Mouse (Mus musculus): Measurements from ENCODE around the gene Mfsd4b3.
A peak's percentile ranks its signal among the peaks of the same experiment; 100 is the strongest.
"Not testable (repeated sequence)": the region's sequence is repeated elsewhere in the genome, so short reads cannot be mapped to it uniquely, and the experiment has no call there.

The Mfsd4b3 gene

GRCm38 (mm10) chr10:39924556-39924955 lies 35.4 kb downstream of the Mfsd4b3 start:
- DNase-seq (ENCODE audit: low spot score in 2 of 2): not testable (repeated sequence)

- DNase-seq (ENCODE audit: low spot score in 2 of 2): no peak
These were observed 47.3 kb downstream of the Mfsd4b3 start for GRCm38 (mm10) chr10:39912616-39913015.

GRCm38 (mm10) chr10:39908768-39909441 lies 51.0 kb downstream of the Mfsd4b3 start:
- no peak for DNase-seq (ENCODE audit: low spot score in 2 of 2)

- DNase-seq (ENCODE audit: low spot score in 2 of 2): no peak
These were observed 52.9 kb downstream of the Mfsd4b3 start for GRCm38 (mm10) chr10:39906799-39907658.

- DNase-seq (ENCODE audit: low spot score in 2 of 2): no peak
These were observed 55.8 kb downstream of the Mfsd4b3 start for GRCm38 (mm10) chr10:39904191-39904590.

GRCm38 (mm10) chr10:39898874-39899371 lies 61.0 kb downstream of the Mfsd4b3 start, which contains the start of gene Mfsd4b4:
Gene Mfsd4b4, minus strand, starts transcription at chr10:39899238.
- peak; percentile 72 to 84 for DNase-seq (ENCODE audit: low spot score in 2 of 2)
